Mouse (Mus musculus): ENCODE measurements at regions not wholly inside any gene's neighbourhood (a gene's known extent, or its start where the extent isn't known, plus 50 kb on each side); places are given as distances from the start of the nearest gene placed in this dataset.

DNA sequence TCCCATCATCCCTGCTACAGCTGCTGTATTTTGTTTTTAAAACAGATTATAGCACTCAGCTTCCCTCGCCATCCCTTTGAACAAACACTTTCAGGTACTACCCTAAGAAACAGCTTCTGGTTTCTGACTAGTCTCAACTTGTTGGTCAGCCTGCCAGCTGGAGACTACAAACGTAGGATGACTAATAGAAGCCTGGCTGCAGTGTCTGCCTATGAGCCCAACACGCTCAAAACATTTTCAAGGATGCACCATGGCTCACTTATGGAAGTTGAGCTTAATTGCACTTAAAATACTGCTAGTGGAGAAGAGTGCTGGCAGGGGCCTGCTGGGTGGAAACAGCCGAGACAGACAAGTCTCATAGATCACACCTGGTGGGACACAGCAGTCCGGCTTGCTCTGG lies 234.4 kb upstream of the Tenm4 start:
- no peaks in the 10 kb centered on the region for H3K36me3 ChIP-seq
- no peaks in the 10 kb centered on the region for H3K27me3 ChIP-seq
- no peaks in the 10 kb centered on the region for H3K9me3 ChIP-seq
- no peak overlapping the region for H3K27ac ChIP-seq
- ATAC-seq (ENCODE audit: borderline replicate concordance, extremely low read depth, low FRiP score, low TSS enrichment): no peak
- H3K4me2 ChIP-seq: no peak overlapping the region
- H3K4me3 ChIP-seq: no peak overlapping the region
- no peaks in the 10 kb centered on the region for H3K4me1 ChIP-seq
- 63% methylated on average over 5 of the region's 5 CpGs for WGBS
- no peak overlapping the region for H3K9ac ChIP-seq

DNA sequence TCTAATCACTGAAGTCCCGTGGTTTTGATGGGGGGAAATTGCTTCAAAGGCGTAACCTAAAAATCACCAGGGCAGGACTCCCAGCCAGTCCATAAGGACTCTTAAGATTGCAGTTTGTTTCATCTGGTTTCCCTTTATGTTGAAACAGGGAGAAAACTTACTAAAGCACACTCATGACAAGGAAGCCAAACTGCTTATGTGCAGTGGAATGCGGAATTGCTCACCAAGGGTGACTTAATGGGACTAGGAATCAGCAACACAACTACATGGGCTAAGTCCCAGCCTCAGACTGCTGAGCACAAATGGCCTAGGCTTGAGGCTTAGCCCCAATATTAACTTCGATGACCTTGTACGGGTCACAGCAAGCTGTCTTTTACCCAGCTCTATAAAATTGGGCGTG lies 227.6 kb upstream of the Tenm4 start:
- Histone ChIP-seq H3K27me3 (no peaks in the 10 kb centered on the region), H3K9ac (no peak overlapping the region), H3K9me3 (no peaks in the 10 kb centered on the region), H3K4me3 (no peak overlapping the region), H3K36me3 (no peaks in the 10 kb centered on the region), H3K4me1 (no peaks in the 10 kb centered on the region), H3K4me2 (no peak overlapping the region), H3K27ac (no peak overlapping the region; the same call in 1 of the 2 replicates)
- peak; percentile 67 for ATAC-seq (ENCODE audit: borderline replicate concordance, extremely low read depth, low FRiP score, low TSS enrichment)
- 69% methylated on average over 6 of the region's 6 CpGs for WGBS

DNA sequence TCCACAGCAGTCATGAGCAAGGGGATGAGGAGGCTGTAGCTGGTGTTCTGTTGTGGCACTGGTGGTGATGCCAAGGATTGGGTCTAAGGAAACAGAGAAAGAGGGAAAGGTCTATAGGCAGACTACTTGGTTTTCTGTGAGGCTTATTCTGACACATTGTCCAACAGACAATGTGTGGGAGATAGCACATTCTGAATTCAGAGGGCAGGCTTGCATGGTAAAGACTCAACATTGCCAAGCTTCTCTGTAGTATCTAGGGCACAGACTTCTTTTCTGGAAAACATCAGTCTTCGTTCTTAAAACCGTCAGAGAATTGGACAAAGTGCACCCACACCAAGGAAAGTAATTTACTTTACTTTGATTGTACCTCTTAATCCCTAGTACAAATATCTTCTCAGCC lies 218.7 kb upstream of the Tenm4 start:
- H3K9ac ChIP-seq: no peak overlapping the region
- WGBS: 66% methylated on average over 2 of the region's 2 CpGs
- no peaks in the 10 kb centered on the region for H3K36me3 ChIP-seq
- no peak overlapping the region for H3K4me3 ChIP-seq
- H3K27me3 ChIP-seq: no peaks in the 10 kb centered on the region
- no peak overlapping the region for H3K27ac ChIP-seq
- H3K9me3 ChIP-seq: no peaks in the 10 kb centered on the region
- H3K4me2 ChIP-seq: no peak overlapping the region
- ATAC-seq (ENCODE audit: borderline replicate concordance, extremely low read depth, low FRiP score, low TSS enrichment): no peak
- H3K4me1 ChIP-seq: peaks cover 12% of the 10 kb centered on the region

DNA sequence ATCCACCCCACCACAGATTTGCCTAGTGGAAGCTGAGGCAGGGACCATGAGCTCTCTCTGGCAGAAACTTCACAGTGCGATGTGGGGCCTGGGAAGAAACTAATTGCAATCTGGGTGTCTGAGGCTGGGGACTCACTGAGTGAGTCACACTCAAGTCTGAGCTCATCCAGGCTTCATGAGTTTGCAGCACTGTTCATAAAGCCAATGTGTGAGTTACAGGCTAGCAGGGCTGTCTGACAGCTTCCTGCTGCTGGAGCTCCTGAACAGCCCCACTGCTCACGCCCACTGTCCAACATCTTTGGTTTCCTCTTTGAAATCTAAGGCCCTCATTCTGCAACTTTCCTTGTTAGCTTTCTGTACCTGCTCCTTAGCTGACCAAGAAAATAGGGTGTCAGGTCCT lies 216.5 kb upstream of the Tenm4 start:
- 78% methylated on average over 2 of the region's 2 CpGs for WGBS
- Histone ChIP-seq H3K4me2 (no peak overlapping the region), H3K27ac (peak overlapping the region; percentile 37), H3K4me1 (peaks cover 12% of the 10 kb centered on the region), H3K9me3 (no peaks in the 10 kb centered on the region), H3K4me3 (no peak overlapping the region), H3K9ac (no peak overlapping the region), H3K36me3 (no peaks in the 10 kb centered on the region), H3K27me3 (no peaks in the 10 kb centered on the region)
- ATAC-seq (ENCODE audit: borderline replicate concordance, extremely low read depth, low FRiP score, low TSS enrichment): peak; percentile 78

DNA sequence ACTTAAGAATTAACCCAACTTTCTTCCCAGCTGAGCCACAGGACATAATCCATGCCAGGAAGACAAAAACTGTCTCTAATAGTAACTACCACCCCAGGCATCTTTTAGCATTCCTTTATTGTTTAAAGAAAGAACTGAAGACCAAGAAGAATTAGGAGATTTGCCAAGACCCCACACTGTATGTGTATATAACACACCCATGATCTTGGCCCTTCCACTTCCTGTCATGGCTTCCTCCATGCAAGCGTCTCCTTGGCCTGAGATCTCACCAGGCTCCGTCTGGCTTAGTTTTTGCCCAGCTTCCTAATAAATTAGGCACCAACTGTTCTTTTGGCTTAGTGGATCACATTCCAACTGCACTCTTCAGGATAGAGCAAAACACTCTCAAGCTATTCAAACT lies 215.9 kb upstream of the Tenm4 start:
- H3K4me1 ChIP-seq: peaks cover 12% of the 10 kb centered on the region
- peak overlapping the region; percentile 60 for H3K27ac ChIP-seq
- H3K36me3 ChIP-seq: no peaks in the 10 kb centered on the region
- no peaks in the 10 kb centered on the region for H3K9me3 ChIP-seq
- no peak overlapping the region for H3K4me2 ChIP-seq
- no peaks in the 10 kb centered on the region for H3K27me3 ChIP-seq
- H3K4me3 ChIP-seq: no peak overlapping the region
- 26% methylated on average over 2 of the region's 2 CpGs for WGBS
- peak; percentile 84 for ATAC-seq (ENCODE audit: borderline replicate concordance, extremely low read depth, low FRiP score, low TSS enrichment)
- H3K9ac ChIP-seq: no peak overlapping the region

DNA sequence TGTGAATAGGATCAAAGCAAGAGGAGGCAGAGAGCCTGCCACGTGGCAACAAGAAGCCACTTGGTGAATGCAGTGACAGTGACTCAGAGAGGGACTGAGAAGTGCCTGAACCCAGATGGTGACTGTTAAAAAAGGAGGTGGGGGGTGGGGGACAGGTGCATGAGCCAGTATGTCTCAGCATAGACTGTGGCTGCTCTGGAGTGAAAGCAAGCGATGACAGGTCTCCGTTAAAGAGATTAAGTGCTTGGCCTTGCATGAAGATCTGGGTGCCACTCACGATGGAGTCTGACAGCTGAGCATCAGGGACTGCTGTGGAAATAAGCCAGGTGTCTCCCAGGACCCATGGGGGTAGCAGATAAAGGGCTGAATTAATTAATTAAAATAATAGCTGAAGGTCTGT lies 212.0 kb upstream of the Tenm4 start:
- peaks cover 10% of the 10 kb centered on the region; the same call in 1 of the 2 replicates for H3K4me1 ChIP-seq
- WGBS: 71% methylated on average over 4 of the region's 4 CpGs
- no peak overlapping the region for H3K4me2 ChIP-seq
- no peak overlapping the region for H3K27ac ChIP-seq
- no peak overlapping the region for H3K4me3 ChIP-seq
- H3K27me3 ChIP-seq: no peaks in the 10 kb centered on the region
- no peaks in the 10 kb centered on the region for H3K9me3 ChIP-seq
- no peaks in the 10 kb centered on the region for H3K36me3 ChIP-seq
- no peak for ATAC-seq (ENCODE audit: borderline replicate concordance, extremely low read depth, low FRiP score, low TSS enrichment)
- no peak overlapping the region for H3K9ac ChIP-seq

DNA sequence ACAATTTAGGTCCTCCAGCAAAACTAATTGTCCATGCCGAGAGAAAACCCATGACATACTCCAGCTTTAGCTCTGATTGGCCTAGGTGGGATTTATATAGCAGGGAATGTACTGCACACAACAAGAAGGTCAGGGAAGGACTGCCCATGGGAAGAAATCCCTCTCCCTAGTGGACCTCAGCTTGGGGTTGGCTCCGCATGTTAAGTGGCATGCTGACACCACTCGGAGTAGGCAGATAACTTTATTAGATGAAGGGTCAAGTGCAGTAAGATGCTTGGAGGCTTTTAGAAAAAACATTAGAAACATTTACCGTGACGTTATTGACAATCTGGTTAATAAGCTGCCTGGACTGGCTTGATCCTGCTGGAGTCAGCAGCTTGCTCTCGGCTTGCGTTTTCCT lies 199.2 kb upstream of the Tenm4 start:
- Histone ChIP-seq H3K9ac (no peak overlapping the region), H3K4me3 (no peak overlapping the region), H3K9me3 (no peaks in the 10 kb centered on the region), H3K4me2 (no peak overlapping the region), H3K27ac (no peak overlapping the region), H3K4me1 (no peaks in the 10 kb centered on the region), H3K36me3 (no peaks in the 10 kb centered on the region), H3K27me3 (no peaks in the 10 kb centered on the region)
- no peak for ATAC-seq (ENCODE audit: borderline replicate concordance, extremely low read depth, low FRiP score, low TSS enrichment)
- WGBS: 67% methylated on average over 7 of the region's 7 CpGs

DNA sequence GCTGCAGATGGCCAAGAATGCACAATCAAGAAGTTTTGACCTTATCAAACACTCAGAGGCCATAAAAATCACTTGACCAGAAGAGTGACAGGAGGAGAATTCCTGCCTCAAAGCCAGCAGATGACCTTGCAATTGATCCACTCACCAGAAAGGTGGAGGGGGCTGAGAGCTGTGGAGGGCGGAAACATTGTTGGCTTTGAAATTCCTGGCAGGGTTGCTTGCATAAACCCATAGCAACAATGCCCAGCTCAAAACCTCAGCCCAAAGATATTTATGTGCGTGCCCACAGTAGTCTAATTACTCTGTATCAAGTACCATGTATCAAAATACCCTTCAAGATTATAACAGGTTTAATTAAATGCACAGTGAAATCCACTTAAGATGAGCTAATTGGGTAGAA lies 197.0 kb upstream of the Tenm4 start:
- no peak for ATAC-seq (ENCODE audit: borderline replicate concordance, extremely low read depth, low FRiP score, low TSS enrichment)
- WGBS: 56% methylated on average over 2 of the region's 2 CpGs
- no peak overlapping the region for H3K27ac ChIP-seq
- H3K4me2 ChIP-seq: no peak overlapping the region
- no peak overlapping the region for H3K9ac ChIP-seq
- no peaks in the 10 kb centered on the region for H3K36me3 ChIP-seq
- H3K27me3 ChIP-seq: no peaks in the 10 kb centered on the region
- H3K9me3 ChIP-seq: no peaks in the 10 kb centered on the region
- H3K4me1 ChIP-seq: no peaks in the 10 kb centered on the region
- no peak overlapping the region for H3K4me3 ChIP-seq

DNA sequence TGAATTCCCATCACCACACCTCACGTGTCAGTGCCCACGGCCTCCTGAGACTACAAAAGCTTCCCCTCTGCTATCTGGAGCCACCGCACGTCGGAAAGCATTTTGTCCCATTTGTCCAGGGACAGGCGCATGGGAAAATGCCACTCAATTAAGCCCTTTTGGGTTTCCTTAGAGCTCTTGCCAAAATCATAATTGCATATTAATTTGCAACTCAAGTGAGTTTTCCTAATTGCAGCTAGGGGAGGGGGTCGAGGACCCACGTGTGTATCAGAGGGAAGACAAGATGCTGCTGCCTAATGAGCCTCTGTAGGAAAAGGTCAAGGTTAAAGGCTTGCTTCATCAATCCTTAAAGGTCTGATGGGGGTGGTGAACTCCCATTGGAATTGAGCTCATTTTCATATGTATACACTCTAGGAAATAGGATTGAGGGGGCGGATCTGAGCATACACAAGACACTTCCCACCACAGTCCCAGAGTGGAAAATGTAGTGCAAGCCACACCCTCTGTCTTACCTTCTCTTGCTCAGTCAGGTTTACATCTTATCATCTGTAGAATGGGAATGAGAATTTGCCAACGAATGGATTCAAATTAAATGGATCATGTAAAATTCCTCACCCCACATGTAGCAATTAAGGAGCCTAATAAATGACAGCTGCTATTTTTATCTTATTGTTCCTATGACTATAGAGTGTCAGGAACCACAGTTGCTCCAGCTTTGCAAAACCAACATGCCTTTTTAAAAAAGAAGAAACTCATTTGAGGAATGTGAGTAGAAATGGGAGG lies 179.6 kb upstream of the Tenm4 start:
- no peaks in the 10 kb centered on the region for H3K27me3 ChIP-seq
- H3K4me1 ChIP-seq: no peaks in the 10 kb centered on the region
- H3K36me3 ChIP-seq: no peaks in the 10 kb centered on the region
- no peak for ATAC-seq (ENCODE audit: borderline replicate concordance, extremely low read depth, low FRiP score, low TSS enrichment)
- no peak overlapping the region for H3K4me3 ChIP-seq
- 55% methylated on average over 10 of the region's 10 CpGs for WGBS
- H3K4me2 ChIP-seq: no peak overlapping the region
- no peak overlapping the region for H3K27ac ChIP-seq
- H3K9me3 ChIP-seq: no peaks in the 10 kb centered on the region
- no peak overlapping the region for H3K9ac ChIP-seq

DNA sequence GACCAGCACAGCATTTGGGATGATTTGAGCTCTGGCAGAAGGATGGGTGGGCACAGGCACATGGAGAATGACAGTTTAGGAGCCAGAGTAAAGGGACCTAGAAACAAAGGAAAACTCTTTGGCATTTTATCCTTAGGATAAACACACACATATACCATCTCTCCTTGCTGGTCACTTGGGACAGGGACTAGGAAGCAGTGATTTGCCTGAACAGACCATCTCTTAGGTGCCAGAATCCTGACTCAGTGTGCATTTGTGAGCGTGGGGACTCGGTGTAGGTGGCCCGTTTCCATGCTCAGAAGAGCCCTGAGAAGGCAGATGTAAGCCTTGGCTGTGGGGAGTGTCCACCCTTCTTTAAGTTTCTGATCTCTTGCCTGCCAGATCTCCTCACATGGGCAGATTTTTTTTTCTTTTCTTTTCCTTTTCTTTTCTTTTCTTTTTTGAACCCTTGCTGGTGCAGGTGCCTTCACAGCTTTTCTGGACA lies 179.0 kb upstream of the Tenm4 start:
- no peaks in the 10 kb centered on the region for H3K9me3 ChIP-seq
- 89% methylated on average over 3 of the region's 3 CpGs for whole genome bisulfite sequencing
- no peaks in the 10 kb centered on the region for H3K4me1 ChIP-seq
- H3K4me3 ChIP-seq: no peak overlapping the region
- no peak overlapping the region for H3K27ac ChIP-seq
- H3K27me3 ChIP-seq: no peaks in the 10 kb centered on the region
- H3K9ac ChIP-seq: no peak overlapping the region
- H3K4me2 ChIP-seq: no peak overlapping the region
- H3K36me3 ChIP-seq: no peaks in the 10 kb centered on the region
- ATAC-seq (ENCODE audit: borderline replicate concordance, extremely low read depth, low FRiP score, low TSS enrichment): no peak

DNA sequence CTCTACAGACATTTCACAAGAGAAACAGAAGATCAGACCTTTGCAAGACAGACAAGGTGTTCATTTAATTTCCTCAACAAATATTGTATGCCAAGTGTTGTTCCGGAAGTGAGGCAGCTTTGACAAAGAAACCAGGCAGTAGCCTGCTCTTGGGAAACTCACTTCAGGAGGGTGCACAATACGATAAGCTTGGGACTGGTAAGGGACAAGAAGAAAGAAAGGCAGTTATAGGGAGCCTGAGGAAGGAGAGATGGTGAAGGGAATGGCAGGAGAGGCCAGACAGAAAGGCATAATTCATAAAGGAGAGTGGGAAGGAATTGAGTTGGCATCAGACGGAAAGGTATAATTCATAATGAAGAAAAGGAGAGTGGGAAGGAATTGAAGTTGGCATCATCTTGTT lies 178.5 kb upstream of the Tenm4 start:
- H3K36me3 ChIP-seq: no peaks in the 10 kb centered on the region
- 83% methylated on average over 3 of the region's 3 CpGs for WGBS

DNA sequence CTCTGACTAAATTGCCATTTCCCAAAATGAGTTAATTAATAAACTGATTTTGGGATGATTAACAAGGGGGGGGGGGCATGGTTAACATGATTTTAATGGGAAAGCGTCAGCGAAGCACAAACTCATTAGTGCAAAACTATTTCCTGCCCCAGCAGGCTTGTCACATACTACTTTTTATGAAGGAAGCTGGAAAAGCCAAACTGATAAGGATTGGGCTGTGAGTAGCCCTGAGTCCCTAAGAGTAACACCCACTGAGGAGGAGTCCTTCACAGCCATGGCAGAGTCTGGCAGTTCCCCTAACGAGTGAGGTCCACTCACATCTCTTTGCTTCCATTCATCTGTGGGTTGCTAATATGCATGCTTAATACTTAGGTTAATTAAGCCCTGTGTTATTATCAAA lies 173.9 kb upstream of the Tenm4 start:
- Histone ChIP-seq H3K4me2 (no peak overlapping the region), H3K4me3 (no peak overlapping the region), H3K9me3 (no peaks in the 10 kb centered on the region), H3K4me1 (no peaks in the 10 kb centered on the region), H3K9ac (no peak overlapping the region), H3K36me3 (no peaks in the 10 kb centered on the region), H3K27me3 (no peaks in the 10 kb centered on the region), H3K27ac (no peak overlapping the region)
- ATAC-seq (ENCODE audit: borderline replicate concordance, extremely low read depth, low FRiP score, low TSS enrichment): no peak
- 64% methylated on average over 3 of the region's 3 CpGs for WGBS

More for the DNA sequence above, 178.5 kb upstream of the Tenm4 start:
- Histone ChIP-seq H3K27me3 (no peaks in the 10 kb centered on the region), H3K9ac (no peak overlapping the region), H3K4me1 (no peaks in the 10 kb centered on the region), H3K4me2 (no peak overlapping the region), H3K4me3 (no peak overlapping the region), H3K9me3 (no peaks in the 10 kb centered on the region), H3K27ac (no peak overlapping the region)
- no peak for ATAC-seq (ENCODE audit: borderline replicate concordance, extremely low read depth, low FRiP score, low TSS enrichment)

DNA sequence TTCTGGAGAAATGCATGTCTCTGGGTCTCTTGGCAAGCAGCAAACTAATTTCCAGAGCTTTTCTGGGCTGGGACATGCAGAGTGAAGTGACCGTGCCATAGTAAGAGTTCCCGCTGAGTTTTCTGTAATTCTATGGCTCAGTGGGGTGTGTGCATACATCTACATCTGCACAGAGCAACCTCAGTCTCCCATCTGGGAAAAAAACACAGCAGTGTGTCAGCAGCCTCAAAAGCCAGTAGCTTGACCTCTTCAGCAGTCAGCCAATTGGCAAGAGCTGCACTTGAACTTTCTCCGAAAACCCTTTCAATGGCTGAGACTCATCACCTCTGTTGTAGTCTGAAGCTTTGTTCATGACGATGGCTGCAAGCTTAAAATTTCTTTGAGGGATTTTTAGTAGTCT lies 171.9 kb upstream of the Tenm4 start:
- Histone ChIP-seq H3K27ac (no peak overlapping the region), H3K36me3 (no peaks in the 10 kb centered on the region), H3K4me3 (no peak overlapping the region), H3K27me3 (no peaks in the 10 kb centered on the region), H3K4me1 (no peaks in the 10 kb centered on the region), H3K4me2 (no peak overlapping the region), H3K9me3 (no peaks in the 10 kb centered on the region), H3K9ac (no peak overlapping the region)
- 77% methylated on average over 4 of the region's 4 CpGs for WGBS
- no peak for ATAC-seq (ENCODE audit: borderline replicate concordance, extremely low read depth, low FRiP score, low TSS enrichment)
